Mouse (Mus musculus) neural tube, embryonic 13.5 days (tissue): ENCODE data around the gene Sptbn1. TPM values are rescaled to one million over a fixed set of nuclear protein-coding genes. Genes with fewer than 3 reads are reported as not detected.
A peak's percentile ranks its signal among the peaks of the same experiment; 100 is the strongest.

ENCODE experiments used
- ATAC-seq: fragments of 200-750 bp; cut with Nextera tagmentation; 2 replicates; pipeline ENCODE4 v1.8.0; 2017; ENCODE audit warnings: low read depth, mild to moderate bottlenecking, moderate TSS enrichment, moderate library complexity
- H3K27ac ChIP-seq: fragments of 300-500 bp; sonication (generic); replicated peaks from 2 replicates; pipeline ENCODE4 v1.5.1; 2015; ENCODE audit warnings: moderate library complexity, mild to moderate bottlenecking, inconsistent platforms
- H3K27me3 ChIP-seq: fragments of 300-500 bp; sonication (generic); 2 replicates; pipeline ENCODE4 v1.6.1; 2015; ENCODE audit warnings: mild to moderate bottlenecking, inconsistent platforms
- H3K36me3 ChIP-seq: fragments of 300-500 bp; sonication (generic); 2 replicates; pipeline ENCODE4 v1.6.1; 2015; ENCODE audit warnings: mild to moderate bottlenecking, inconsistent platforms
- H3K4me1 ChIP-seq: fragments of 300-500 bp; sonication (generic); replicated peaks from 2 replicates; pipeline ENCODE4 v1.6.1; 2015; ENCODE audit warnings: inconsistent platforms
- H3K4me2 ChIP-seq: fragments of 300-500 bp; sonication (generic); 2 replicates; pipeline ENCODE4 v1.6.1; 2015; ENCODE audit warnings: inconsistent platforms, mild to moderate bottlenecking, moderate library complexity
- H3K4me3 ChIP-seq: fragments of 300-500 bp; sonication (generic); 2 replicates; pipeline ENCODE4 v1.5.1; 2015; ENCODE audit warnings: mild to moderate bottlenecking, inconsistent platforms
- H3K9ac ChIP-seq: fragments of 300-500 bp; sonication (generic); 2 replicates; pipeline ENCODE4 v1.6.1; 2015; ENCODE audit warnings: moderate library complexity, mild to moderate bottlenecking, inconsistent platforms
- H3K9me3 ChIP-seq: fragments of 300-500 bp; sonication (generic); 2 replicates; pipeline ENCODE4 v1.6.1; 2016; ENCODE audit warnings: inconsistent platforms
- WGBS: fragments of 180-500 bp; shearing (Covaris S2); methylation state at CpG from one replicate; pipeline ENCODE4 v1.1.7; 2015; 5-methylcytosine and 5-hydroxymethylcytosine counted together
- polyA plus RNA-seq: library from polyadenylated mRNA; unstranded; fragments of >200 nt; fragmentation: Nextera tagmentation; extraction: Ambion mirVana; gene quantifications from 2 replicates; pipeline ENCODE4 v1.2.1, GENCODE M21; 2015

Sptbn1 gene
- polyA plus RNA-seq, 1 experiment from 2014 or later = 183 TPM

DNA sequence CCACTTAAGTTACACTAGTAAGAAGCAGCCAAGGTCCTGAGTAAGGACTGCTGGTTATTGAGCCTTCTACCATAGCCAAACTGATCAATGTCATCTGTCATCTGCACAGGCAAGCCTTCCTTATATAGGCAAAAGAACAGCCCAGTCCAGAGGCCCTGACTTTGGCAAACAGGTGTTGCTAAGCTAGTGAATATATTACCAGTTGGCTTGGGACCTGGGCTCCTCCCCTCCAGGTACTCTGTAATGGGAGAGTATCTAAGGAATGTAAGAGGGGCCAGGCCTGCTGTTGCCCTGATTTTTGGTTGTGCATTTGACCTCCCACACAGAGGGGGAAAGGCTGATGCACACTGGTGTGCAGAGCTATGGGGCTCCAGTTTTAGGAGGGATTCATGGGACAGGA is 63.6 kb downstream of the Sptbn1 start:
- no peak for ATAC-seq
- Histone ChIP-seq H3K36me3 (peaks cover 14% of the 10 kb centered on the region), H3K4me1 (peaks cover 19% of the 10 kb centered on the region), H3K27me3 (no peaks in the 10 kb centered on the region), H3K27ac (no peak overlapping the region; the same call in 1 of the 2 replicates), H3K9ac (no peak overlapping the region), H3K4me3 (no peak overlapping the region), H3K4me2 (no peak overlapping the region), H3K9me3 (no peaks in the 10 kb centered on the region)

DNA sequence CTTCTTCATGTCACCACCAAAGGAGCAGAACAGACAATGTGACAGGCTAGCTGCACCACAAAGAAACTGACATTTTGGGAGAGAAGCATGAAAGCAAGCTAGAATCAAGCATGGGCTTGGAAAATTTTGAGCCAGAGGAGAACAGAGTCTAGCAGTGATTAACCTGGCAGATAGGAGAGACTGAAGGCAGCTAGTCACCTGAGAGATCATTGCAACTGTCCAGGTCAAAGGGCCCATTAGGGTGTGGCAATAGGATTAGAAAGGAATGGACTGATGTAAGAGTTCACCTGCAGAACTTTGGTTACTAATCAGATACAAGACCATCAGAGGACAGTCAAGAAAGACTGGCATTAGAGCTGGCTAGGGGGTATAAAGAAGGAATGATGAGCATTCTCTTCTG is 67.6 kb downstream of the Sptbn1 start:
- Histone ChIP-seq H3K27me3 (no peaks in the 10 kb centered on the region), H3K9ac (no peak overlapping the region), H3K9me3 (no peaks in the 10 kb centered on the region), H3K4me2 (no peak overlapping the region), H3K36me3 (peaks cover 8% of the 10 kb centered on the region), H3K4me3 (no peak overlapping the region), H3K27ac (no peak overlapping the region), H3K4me1 (peaks cover 47% of the 10 kb centered on the region)
- no peak for ATAC-seq

GRCm38 (mm10) chr11:30198091-30198675 is 69.8 kb downstream of the Sptbn1 start:
- Histone ChIP-seq H3K4me3 (peak overlapping the region; percentile 52), H3K36me3 (peaks cover 8% of the 10 kb centered on the region), H3K9me3 (no peaks in the 10 kb centered on the region), H3K4me1 (peaks cover 36% of the 10 kb centered on the region), H3K27me3 (no peaks in the 10 kb centered on the region), H3K27ac (peak overlapping the region; percentile 64), H3K4me2 (peak overlapping the region; percentile 83), H3K9ac (peak overlapping the region; percentile 70)
- under 1% methylated on average over 34 of the region's 34 CpGs for WGBS
- ATAC-seq = peak; percentile 94

GRCm38 (mm10) chr11:30197564-30198090 is 70.3 kb downstream of the Sptbn1 start:
- H3K9me3 ChIP-seq = no peaks in the 10 kb centered on the region
- H3K27ac ChIP-seq = peak overlapping the region; percentile 64
- H3K9ac ChIP-seq = peak overlapping the region; percentile 70
- ATAC-seq = peak; percentile 66
- peak overlapping the region; percentile 52 for H3K4me3 ChIP-seq
- H3K36me3 ChIP-seq = peaks cover 7% of the 10 kb centered on the region
- WGBS = 2% methylated on average over 21 of the region's 21 CpGs
- no peaks in the 10 kb centered on the region for H3K27me3 ChIP-seq
- peaks cover 36% of the 10 kb centered on the region for H3K4me1 ChIP-seq
- peak overlapping the region; percentile 83 for H3K4me2 ChIP-seq

DNA sequence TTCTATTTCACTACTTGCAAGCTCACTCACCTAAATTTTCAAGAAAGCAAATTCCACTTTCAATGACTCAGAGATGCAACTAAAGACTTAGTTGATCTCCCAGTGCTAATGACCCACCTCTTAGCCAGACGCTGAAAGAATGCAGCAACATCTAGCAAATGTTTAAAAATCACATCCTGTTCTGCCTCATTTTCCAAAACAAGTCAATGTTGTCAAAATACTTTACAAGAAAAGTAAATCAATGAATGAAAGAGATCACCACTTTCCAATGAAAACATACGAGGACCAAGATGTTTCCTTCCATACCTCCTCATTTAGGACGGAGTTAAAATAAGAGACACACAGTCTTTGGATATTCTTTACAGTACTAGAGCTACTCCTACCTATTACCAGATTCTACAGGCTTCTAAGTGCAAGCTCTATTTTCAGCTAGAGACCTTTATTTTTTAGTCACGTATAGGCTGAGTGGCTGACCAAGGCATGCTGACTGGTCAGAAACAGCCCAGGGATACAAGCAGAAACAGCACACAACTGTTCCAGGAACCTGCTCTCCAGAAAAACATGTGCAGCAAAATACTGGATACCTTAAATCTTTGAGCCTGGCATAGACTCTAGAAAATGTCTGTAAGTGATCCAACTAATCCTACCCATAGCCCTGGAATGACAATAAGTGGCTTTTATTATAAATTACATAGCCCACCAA is 71.5 kb downstream of the Sptbn1 start:
- ATAC-seq = no peak
- no peaks in the 10 kb centered on the region for H3K27me3 ChIP-seq
- no peak overlapping the region for H3K27ac ChIP-seq
- H3K4me2 ChIP-seq = peak overlapping the region; percentile 83
- H3K9ac ChIP-seq = no peak overlapping the region
- no peaks in the 10 kb centered on the region for H3K9me3 ChIP-seq
- no peak overlapping the region for H3K4me3 ChIP-seq
- H3K36me3 ChIP-seq = no peaks in the 10 kb centered on the region
- 73% methylated on average over 4 of the region's 4 CpGs for WGBS
- H3K4me1 ChIP-seq = peaks cover 36% of the 10 kb centered on the region

GRCm38 (mm10) chr11:30195756-30196155 is 72.2 kb downstream of the Sptbn1 start:
- Histone ChIP-seq H3K4me1 (peaks cover 36% of the 10 kb centered on the region), H3K36me3 (no peaks in the 10 kb centered on the region), H3K27ac (no peak overlapping the region), H3K4me3 (no peak overlapping the region), H3K9ac (no peak overlapping the region), H3K9me3 (no peaks in the 10 kb centered on the region), H3K27me3 (no peaks in the 10 kb centered on the region), H3K4me2 (no peak overlapping the region)
- 77% methylated on average over 3 of the region's 3 CpGs for WGBS
- no peak for ATAC-seq

DNA sequence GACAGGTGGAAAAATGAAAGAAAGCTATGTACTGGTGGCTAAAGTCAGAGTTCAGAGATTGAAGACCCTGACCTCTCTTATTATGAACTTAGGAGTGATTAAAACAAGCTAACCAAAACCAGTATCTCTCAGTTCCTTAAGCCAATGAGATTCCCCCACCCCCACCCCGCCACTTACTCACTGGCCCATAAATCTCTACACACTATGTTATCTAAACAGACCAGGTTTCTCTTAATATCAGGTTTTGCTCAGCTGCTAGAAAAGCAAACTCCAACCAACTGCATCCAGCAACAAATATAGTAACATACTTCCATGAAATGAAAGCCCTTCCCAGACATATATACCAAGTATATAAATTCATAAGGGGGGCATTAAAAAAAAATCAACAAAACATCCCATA is 73.2 kb downstream of the Sptbn1 start:
- Histone ChIP-seq H3K27ac (no peak overlapping the region), H3K4me3 (no peak overlapping the region), H3K9me3 (no peaks in the 10 kb centered on the region), H3K27me3 (no peaks in the 10 kb centered on the region), H3K36me3 (no peaks in the 10 kb centered on the region), H3K4me2 (no peak overlapping the region), H3K9ac (no peak overlapping the region), H3K4me1 (peaks cover 39% of the 10 kb centered on the region)
- 96% methylated on average over 1 of the region's 1 CpGs for WGBS
- ATAC-seq = no peak

GRCm38 (mm10) chr11:30190959-30191358 is 77.0 kb downstream of the Sptbn1 start:
- Histone ChIP-seq H3K9me3 (no peaks in the 10 kb centered on the region), H3K4me1 (peaks cover 13% of the 10 kb centered on the region; the same call in 1 of the 2 replicates), H3K27me3 (no peaks in the 10 kb centered on the region), H3K36me3 (no peaks in the 10 kb centered on the region), H3K4me2 (no peak overlapping the region), H3K27ac (no peak overlapping the region), H3K9ac (no peak overlapping the region), H3K4me3 (no peak overlapping the region)
- no peak for ATAC-seq
- 91% methylated on average over 4 of the region's 4 CpGs for WGBS

- H3K27ac ChIP-seq = no peak overlapping the region
- H3K36me3 ChIP-seq = no peaks in the 10 kb centered on the region
- no peak overlapping the region for H3K4me3 ChIP-seq
- no peaks in the 10 kb centered on the region for H3K27me3 ChIP-seq
- no peak overlapping the region for H3K4me2 ChIP-seq
- 95% methylated on average over 3 of the region's 3 CpGs for WGBS
- no peak overlapping the region for H3K9ac ChIP-seq
- ATAC-seq = no peak
- no peaks in the 10 kb centered on the region for H3K9me3 ChIP-seq
- H3K4me1 ChIP-seq = peaks cover 11% of the 10 kb centered on the region; the same call in 1 of the 2 replicates
Measured at GRCm38 (mm10) chr11:30190119-30190518, 77.9 kb downstream of the Sptbn1 start.

GRCm38 (mm10) chr11:30186902-30187470 is 81.0 kb downstream of the Sptbn1 start:
- H3K4me3 ChIP-seq = no peak overlapping the region
- no peaks in the 10 kb centered on the region for H3K9me3 ChIP-seq
- H3K36me3 ChIP-seq = peaks cover 5% of the 10 kb centered on the region; the same call in 1 of the 2 replicates
- H3K9ac ChIP-seq = no peak overlapping the region
- peaks cover 11% of the 10 kb centered on the region; the same call in 1 of the 2 replicates for H3K4me1 ChIP-seq
- 61% methylated on average over 4 of the region's 4 CpGs for WGBS
- no peaks in the 10 kb centered on the region for H3K27me3 ChIP-seq
- no peak for ATAC-seq
- no peak overlapping the region for H3K27ac ChIP-seq
- H3K4me2 ChIP-seq = no peak overlapping the region

- Histone ChIP-seq H3K4me2 (no peak overlapping the region), H3K36me3 (peaks cover 5% of the 10 kb centered on the region; the same call in 1 of the 2 replicates), H3K4me3 (no peak overlapping the region), H3K9me3 (no peaks in the 10 kb centered on the region), H3K9ac (no peak overlapping the region), H3K27ac (no peak overlapping the region), H3K4me1 (peaks cover 8% of the 10 kb centered on the region; the same call in 1 of the 2 replicates), H3K27me3 (no peaks in the 10 kb centered on the region)
- no peak for ATAC-seq
- 74% methylated on average over 2 of the region's 2 CpGs for WGBS
Measured at GRCm38 (mm10) chr11:30184527-30184926, 83.4 kb downstream of the Sptbn1 start.

DNA sequence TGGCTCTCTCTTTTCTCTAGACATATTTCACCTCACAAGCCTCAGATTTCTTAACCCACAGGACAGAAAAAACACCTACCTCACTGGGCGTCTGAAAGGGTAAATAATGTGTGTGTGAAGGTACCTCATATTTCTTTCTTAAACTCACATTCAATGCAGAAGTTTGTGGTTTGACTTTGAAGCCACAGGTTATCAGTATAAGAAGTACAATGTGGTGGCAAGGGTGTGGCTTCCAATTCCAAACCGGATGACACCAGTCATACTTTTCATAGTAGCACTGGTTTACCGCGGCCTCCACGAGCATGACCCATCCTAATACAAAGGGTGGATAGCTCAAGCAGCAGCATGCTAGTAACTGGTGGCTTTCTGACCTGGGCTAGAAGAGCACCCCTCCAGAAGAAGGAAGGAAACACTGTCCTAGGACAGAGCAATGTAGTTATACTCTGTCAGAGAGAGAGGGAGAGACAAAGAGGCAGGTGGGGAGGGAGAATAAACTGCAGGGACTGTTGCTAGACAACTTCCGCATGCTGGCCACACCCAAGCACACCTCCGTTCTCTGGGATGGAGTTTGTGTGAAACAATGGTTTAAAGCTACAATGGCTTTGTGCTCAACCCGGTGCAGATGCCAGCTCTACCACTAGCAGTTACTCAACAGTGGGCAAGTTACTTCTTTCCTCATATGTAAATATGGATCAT is 85.1 kb downstream of the Sptbn1 start:
- Histone ChIP-seq H3K27me3 (no peaks in the 10 kb centered on the region), H3K9ac (no peak overlapping the region), H3K4me2 (no peak overlapping the region), H3K4me3 (no peak overlapping the region), H3K4me1 (peaks cover 8% of the 10 kb centered on the region; the same call in 1 of the 2 replicates), H3K9me3 (no peaks in the 10 kb centered on the region), H3K36me3 (peaks cover 5% of the 10 kb centered on the region; the same call in 1 of the 2 replicates), H3K27ac (no peak overlapping the region)
- 88% methylated on average over 8 of the region's 8 CpGs for WGBS
- ATAC-seq = no peak
